Mouse (Mus musculus): Measurements from ENCODE around the gene Lao1.

Lao1 gene

GRCm38 (mm10) chr4:119017078-119017477 is 55.7 kb downstream of the Lao1 start:
- DNase-seq, result no peak
